Mouse (Mus musculus) lung, adult 18-20 months (tissue): ENCODE results near the gene Tmem37.

Experiments used
- DNase-seq, 2 experiments: peaks; one replicate each; pipeline ENCODE4 v3.0.0; 2022; ENCODE audit warnings: mixed read lengths in 2 of 2

The Tmem37 gene

GRCm38 (mm10) chr1:120093482-120094134, 19.7 kb upstream of the Tmem37 start:
- peak; percentile 85 to 89 for DNase-seq

DNA sequence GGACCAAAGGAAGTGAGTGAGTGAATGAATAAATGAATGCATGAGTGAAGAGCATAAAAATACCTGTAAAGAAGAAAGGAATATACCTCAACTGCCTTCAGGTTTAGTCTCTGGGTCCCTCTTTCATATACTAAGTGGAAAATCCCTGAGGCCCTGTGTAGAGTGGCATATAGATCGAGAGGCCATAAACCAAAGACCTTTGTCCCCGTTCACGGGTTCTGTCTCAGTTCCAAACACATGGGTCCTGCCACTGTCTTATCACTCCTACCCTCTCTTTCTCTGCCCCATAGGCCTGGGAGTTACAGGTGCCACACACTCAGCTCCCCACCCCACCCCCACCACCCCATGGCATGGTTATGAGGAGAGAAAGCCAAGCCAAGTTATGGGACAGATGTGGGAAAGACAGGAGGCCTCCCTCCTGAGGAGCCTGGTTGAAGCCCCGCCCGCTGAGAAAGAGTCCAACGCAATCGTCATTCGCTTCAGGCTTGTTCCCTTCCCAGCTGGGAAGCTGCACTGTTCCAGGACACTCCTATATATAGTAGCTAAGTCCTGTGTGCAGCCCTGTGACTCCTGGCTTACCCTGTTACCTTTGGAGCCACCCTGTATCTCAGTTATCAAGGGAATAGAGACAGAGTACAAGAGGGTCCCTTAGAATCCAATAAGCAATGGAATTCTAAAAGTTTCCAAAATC, 17.2 kb upstream of the Tmem37 start:
- no peak for DNase-seq

DNA sequence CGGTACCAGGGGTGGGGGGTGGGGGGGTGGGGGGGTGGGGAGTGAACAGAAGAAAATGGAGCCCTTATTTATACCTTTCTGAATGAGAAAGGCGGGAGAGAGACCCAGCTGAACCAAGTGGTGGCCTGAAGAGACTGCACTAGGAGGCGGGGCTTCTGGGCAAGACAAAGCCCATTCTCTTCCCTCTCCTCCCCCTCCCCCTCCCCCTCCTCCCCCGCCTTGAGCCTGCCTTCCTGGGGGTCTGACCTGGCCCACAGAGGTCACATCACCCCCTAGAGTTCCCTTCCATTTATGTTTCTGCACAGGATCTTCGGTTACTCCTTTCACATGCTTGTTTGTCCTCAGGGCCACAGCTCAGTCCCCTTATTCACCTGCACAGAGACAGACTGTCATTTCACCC, 15.3 kb upstream of the Tmem37 start:
- no peak for DNase-seq

- DNase-seq, result no peak
Measured at GRCm38 (mm10) chr1:120086644-120087043, 12.8 kb upstream of the Tmem37 start.

DNA sequence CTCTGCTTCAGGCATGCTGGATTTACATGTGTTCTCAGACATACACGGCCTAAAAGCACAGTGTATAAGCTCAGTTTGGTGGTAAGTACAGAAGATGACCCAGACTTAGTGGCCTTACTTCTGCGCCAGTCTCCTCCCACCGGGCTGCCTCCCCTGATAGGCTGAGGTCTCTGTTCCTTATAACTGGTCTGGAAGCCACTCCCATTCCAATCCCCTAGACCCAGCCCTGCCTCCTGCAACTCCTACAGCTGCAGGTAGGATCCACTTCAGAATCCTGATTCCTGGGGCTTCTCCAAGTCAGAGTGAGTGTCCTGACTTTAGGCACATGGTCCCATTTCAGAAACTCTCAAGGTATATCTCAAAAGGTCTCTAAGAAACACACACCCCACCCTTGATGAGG, 11.8 kb upstream of the Tmem37 start:
- DNase-seq, result no peak

DNA sequence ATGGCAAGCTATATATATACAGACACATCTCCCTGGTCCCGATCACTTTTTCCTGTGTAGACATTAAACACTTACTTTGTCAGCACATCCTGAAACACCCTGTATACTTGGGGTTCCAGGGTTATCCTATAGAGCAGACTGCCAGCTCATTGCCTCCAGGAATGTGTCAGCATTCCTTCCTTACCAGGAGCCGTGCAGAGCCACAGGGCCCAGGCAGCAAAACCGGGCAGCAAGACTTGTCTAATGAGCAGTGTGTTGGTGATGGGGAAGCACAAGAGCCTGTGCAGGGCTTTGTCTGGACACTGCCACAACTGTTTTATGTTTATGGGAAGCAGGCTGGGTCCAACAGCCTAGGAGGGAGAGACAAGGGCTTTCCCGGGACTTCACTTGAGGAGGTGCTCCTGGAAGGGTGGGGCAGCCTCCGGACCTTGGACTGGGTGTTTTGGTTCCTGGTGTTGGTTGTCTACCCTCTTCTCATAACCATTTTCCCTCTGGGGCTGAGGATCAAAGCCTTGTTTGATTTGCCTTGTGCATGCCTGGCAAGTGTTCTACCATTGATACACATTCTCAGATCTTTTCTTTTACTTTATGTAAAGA, 10.1 kb upstream of the Tmem37 start:
- no peak for DNase-seq

DNA sequence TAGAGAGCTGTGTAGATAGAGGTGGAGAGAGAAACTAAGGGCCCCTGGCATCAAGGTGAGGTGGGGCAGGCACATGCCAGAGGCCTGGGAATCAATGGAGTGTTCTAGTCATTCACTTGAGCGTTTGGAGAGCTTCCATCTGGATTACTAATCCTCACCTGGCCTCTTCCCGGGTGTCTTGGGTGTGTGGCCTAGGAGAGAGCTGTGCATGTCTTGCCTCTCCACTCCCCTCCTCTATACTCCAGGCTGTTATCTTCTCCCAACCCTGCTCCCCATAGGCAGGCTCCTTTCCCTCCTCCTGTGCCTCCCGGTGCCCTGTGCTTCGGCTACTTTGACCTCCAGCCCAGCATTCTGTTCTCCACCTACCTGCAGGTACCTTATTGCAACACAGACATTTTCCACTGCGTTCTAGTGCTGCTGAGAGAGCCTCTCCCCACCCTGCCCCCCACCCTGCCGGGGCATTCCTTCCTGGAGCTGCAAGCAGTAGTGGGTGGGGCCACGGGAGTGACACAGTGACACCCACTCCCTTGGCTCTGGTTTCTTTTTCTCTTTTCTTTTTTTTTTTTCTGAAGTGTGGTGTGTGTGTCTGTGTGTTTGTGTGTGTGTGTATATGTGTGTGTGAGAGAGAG, 9.2 kb upstream of the Tmem37 start:
- DNase-seq, result peak; percentile 79 to 89

DNA sequence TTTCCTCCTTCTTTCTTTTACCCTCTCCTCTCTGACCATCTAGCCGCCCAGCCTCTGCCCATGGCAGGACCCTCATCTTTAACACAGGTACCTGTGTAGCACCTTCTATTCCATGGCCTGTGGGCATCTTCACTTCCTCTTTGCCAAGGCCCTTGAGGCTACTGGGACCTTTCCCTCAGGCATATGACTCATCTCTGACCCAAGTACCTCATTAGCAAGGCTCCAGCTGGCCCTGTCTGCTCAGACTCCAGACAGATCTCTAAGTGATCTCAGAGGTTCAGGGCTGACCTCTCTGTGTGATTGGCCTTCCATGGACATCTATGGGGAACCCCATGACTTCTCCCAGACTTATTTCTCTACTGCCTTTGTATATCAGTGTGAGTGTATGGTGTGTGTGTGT, 6.8 kb upstream of the Tmem37 start:
- DNase-seq, result no peak

DNA sequence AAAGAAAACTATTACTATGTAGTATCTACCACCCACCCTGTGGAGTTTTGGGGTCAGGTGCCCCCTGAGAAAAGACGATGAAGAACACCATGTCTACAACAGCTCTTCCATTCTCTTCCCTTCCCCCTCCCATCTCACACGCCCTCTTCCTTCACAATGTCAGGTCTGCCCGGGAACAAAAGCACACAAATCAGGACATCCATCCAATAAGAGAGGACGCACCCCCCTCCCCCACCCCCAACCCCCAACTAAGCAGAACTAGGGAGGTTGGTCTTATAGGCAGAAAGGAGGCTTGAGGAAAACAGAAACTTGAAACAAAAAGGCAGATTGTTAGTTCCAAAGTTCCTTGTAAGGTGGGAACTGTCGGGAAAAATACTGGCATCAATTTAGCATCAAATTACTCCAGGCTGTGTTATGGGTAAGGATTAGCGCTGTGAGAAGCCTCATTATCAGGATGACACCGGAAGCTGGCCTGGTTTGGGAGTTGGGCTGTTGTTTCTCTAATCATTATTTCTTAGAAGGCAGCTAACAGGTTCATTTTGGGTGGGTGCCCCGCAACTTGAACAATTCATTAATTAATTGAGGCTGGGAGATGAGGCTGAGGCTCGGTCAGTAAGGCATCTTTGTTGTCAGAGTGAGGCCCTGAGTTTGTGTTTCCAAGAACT, 4.0 kb upstream of the Tmem37 start:
- no peak for DNase-seq

DNA sequence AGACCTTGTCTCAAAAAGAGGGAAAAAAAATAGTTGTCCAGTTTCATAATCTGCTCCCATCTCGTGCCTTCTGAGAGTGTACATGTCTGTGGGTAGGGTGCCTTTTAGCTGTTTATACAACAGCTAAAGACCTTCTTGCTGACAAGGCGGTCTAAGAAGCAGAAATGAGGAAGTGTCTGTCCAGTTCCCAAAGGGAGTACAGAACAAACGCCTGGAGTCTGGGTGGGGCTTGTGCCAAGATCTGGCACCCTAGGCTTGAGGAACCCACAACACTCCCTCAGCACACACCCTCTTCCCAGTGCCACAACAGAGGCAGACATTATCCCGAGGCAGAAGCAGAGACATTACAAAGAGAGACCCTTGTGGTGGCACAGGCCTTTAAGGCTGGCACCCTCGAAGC, 1.6 kb upstream of the Tmem37 start:
- DNase-seq, result peak in 1 of 2 experiments; percentile 43

DNA sequence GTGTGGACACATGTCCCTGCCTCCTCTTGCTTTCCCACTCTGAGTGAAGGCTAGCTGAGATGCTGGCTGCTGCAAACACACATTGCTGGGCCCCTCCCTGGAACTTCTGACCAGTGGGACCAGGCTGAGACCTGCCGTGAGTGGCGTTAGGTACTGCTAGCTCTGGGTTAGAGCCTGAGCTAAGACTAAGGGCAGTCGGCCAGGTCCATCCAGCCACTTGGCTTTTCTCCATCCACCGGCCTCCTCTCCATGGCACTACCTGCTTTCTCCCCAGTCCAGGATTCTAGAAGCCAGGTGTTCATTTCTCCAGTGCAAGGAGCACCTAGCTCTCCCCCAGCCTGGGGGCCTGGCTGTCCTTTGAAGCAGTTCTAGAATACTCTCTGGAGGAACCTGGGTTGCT, 1.1 kb upstream of the Tmem37 start:
- DNase-seq, result peak; percentile 40 to 41

DNA sequence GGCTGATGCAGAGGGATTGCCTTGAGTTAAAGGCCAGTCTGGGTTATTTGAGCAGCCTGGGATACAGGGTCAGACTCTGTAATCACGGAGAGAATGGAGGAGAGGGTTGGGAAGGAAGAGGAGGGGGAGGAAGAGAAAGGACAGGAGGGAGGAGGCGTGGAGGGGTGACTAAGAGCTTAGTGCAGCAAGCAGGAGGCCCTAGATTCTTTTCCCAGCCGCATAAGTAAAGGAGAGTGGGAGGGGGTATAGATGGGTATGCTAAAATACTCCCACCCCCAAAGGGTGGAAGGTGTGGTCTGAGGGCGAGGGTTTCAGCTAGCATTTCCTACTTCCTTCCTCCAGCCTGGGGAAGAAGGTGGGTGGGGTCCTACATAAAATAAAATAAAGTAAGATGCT, 431 bp upstream of the Tmem37 start:
- no peak for DNase-seq

GRCm38 (mm10) chr1:120072900-120073299, 974 bp downstream of the Tmem37 start:
- peak; percentile 67 to 83 for DNase-seq

DNA sequence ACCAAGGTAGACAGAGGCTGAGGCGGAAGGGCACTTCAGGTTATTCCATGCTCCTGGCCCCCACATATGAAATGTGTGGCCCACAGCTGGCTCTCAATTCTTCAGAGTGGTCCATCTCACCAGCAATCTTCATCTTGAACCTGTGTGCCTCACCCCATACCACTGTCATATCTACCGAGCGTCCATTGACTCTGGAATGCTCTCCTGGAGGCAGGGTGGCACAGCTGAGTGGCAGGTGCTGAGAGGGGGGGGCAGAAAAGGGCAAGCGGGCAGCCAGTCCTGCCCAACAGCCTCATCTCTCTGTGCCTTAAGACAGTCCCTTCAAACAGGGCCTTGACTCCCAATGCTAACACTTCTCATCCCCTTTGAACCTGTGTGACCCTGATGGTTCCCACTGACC, 2.7 kb downstream of the Tmem37 start:
- no peak for DNase-seq

GRCm38 (mm10) chr1:120070168-120070567, 3.7 kb downstream of the Tmem37 start:
- no peak for DNase-seq

GRCm38 (mm10) chr1:120069120-120069519, 4.8 kb downstream of the Tmem37 start:
- peak; percentile 37 to 76 for DNase-seq

DNA sequence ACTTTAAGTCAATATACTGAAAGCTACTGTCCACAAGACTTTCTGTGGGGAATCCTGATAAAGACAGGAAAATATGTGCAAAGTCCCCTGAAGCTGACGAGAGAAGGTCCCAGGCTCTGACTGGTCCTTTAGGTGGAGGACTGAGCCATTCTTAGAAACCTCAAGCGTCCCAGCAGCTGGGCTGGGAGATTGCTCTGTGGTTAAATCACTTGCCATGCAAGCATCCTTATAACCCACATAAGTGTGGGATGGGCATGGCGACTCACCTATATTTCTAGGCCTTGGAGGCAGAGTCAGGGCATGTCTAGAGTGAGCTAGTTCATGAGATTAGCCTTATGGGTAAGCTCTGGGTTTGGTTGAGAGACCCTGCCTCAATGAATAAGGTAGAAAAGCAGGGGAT, 7.2 kb downstream of the Tmem37 start:
- no peak for DNase-seq

DNA sequence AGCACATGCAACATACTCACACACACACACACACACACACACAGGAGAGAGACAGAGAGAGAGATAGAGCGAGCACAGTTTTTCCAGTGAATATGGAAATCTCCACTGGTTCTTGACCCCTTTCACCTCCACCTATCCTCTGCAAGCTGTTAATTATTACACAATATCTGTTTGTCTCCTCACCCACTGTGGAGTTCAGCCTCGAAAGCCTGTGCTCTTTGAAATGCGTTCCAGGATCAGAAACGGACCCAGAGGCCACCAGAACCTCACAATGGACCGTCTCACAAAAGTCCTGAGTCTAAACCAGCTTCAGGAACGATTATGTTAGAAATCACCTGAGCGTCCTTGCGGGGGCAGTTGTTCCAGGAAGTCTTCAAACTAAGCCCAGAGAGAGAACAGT, 7.7 kb downstream of the Tmem37 start:
- DNase-seq, result no peak

DNA sequence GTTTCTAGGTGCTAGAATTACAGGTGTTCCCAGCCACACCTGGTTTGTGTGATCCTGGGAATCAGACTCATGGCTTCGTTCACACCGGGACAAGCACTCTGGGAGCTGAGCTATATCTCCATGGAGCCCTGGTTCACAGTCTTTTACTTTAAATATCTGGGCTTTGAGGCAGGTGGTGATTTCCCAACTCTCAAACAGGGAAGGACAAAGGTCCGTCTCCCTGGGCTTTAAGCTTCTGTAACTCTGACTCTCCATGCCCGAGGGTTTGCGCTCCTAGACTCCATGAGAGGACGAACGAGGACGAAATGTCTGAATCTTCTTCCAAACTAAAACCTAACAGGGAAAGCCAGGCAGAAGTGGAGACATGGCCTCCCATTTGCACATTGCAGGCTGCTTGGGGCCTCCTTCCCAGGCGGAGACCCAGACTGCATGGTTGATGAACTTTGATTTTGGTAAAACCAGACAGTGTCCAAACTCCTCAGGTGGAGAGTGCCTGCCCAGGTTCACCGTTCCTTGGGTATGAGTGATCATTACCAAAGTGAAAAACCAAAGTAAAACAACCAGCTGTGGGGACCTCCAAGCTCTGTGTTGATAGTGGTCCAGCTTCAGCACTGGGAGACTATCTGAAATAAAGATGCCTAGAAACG, 9.7 kb downstream of the Tmem37 start:
- no peak for DNase-seq

DNA sequence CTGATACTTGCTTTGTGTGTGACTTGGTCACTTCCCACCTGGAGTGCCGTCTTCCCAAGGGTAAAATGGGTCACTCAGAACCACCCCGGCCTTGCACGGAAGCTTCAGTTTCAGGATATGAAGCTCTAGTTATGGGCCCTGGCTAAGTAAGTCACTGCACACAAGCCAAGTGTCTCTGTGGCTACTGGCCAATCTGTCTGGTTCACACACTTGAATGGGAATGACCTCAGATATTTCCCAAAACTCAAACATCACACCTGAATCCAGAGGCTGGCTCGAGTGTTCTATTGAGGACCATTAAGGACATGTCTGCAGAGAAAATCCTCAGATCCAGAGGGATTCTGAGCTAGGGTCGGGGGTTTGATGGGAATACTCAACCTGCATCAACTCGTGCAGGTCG, 11.6 kb downstream of the Tmem37 start:
- peak in 1 of 2 experiments; percentile 39 for DNase-seq

DNA sequence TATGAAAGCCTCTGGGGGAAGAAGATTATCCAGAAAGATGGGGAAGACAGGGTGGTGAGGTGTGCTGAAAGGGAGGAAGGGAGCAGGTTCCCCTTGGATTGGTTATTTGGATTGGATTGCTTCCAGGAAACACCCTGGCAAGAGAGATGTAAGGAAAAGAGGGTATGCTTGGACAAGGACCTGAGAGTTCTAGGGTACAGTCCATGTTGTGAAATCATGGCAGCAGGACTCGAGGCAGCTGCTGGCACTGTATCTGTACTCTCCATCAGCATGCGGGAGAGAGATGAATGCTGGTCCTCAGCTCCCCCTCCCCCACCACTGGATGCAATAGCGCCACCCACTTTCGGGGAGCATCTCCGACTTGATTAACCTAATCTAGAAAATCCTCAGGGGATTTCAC, 13.2 kb downstream of the Tmem37 start:
- DNase-seq, result no peak

DNA sequence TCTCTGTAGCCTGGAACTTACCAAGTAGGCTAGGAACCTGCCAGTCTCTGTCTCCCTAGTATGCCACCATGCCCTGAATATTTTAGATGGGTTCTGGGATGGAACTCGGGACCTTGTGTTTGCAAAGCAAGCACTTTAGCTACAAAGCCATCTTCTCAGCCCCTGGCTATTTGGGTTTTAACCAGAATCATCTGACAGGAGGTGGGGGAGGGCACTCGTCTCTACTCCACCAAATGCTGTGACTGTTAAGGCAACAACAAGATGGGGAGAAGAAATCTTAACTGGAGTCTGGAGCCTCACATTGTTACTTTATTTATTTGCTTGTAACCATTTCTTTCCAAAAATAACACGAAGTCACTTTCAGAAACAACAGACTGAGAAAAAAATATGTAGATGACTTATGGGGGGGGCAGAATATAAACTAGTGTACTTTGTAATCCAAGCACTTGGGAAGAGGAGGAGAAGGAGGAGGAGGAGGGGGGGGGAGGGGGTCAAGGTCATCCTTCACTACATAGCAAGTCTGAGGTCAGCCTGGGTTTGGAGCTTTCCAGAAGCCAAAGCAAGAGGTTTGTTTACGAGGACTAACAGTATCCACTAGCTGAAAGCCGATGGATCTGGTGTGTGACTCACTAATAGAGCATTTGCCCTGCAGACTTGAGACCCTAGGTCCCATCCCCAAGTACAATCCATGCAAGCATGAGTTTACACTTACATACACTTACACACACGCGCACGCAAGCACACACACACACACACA, 16.0 kb downstream of the Tmem37 start:
- no peak for DNase-seq
